Mouse (Mus musculus) MEL (cell line): Measurements from ENCODE around the gene Izumo4. TPM values are rescaled to one million over a fixed set of nuclear protein-coding genes. Genes with fewer than 3 reads are reported as not detected.

ENCODE experiments used
- DNase-seq: peaks from one replicate; pipeline ENCODE4 v3.0.0; 2011; ENCODE audit warnings: low read depth, low spot score
- H3K27ac ChIP-seq: 2 replicates; pipeline ENCODE4 v1.5.1; 2012; ENCODE audit warnings: low read depth, mild to moderate bottlenecking, control low read depth, low read length, moderate library complexity; ENCODE audit not compliant: control insufficient read depth
- H3K27me3 ChIP-seq, 2 experiments: fragments of 150-350 bp in 1 of 2; sonication (generic) in 1 of 2; 2 replicates each; pipeline ENCODE4 v1.6.1; 2012; ENCODE audit warnings: low read length in 2 of 2, mild to moderate bottlenecking in 2 of 2, improper control_type of control experiment in 1 of 2, moderate library complexity in 1 of 2; ENCODE audit not compliant: insufficient read depth in 2 of 2, control insufficient read depth in 1 of 2
- H3K36me3 ChIP-seq, 2 experiments: 2 replicates each; pipeline ENCODE4 v1.6.1; 2012 to 2014; ENCODE audit warnings: low read length in 2 of 2, improper control_type of control experiment in 1 of 2, inconsistent platforms in 1 of 2, mild to moderate bottlenecking in 1 of 2; ENCODE audit not compliant: insufficient read depth in 2 of 2, control insufficient read depth in 1 of 2
- H3K4me1 ChIP-seq, 2 experiments: fragments of 150-350 bp in 1 of 2; sonication (generic) in 1 of 2; 2 replicates each; pipeline ENCODE4 v1.6.1; 2012; ENCODE audit warnings: low read length in 2 of 2, improper control_type of control experiment in 1 of 2, mild to moderate bottlenecking in 1 of 2; ENCODE audit not compliant: insufficient read depth in 2 of 2, control insufficient read depth in 1 of 2
- H3K4me3 ChIP-seq, 2 experiments: fragments of 150-350 bp in 1 of 2; sonication (generic) in 1 of 2; 2 replicates each; pipeline ENCODE4 v1.5.1; 2012; ENCODE audit warnings: low read depth in 2 of 2, low read length in 2 of 2, mild to moderate bottlenecking in 2 of 2, moderate library complexity in 2 of 2, control low read depth in 1 of 2, improper control_type of control experiment in 1 of 2; ENCODE audit not compliant: control insufficient read depth in 1 of 2, insufficient read depth in 1 of 2
- H3K79me2 ChIP-seq: 2 replicates; pipeline ENCODE4 v1.6.1; 2012; ENCODE audit warnings: mild to moderate bottlenecking, low read length, moderate library complexity; ENCODE audit not compliant: control insufficient read depth, poor library complexity, insufficient read depth
- H3K9ac ChIP-seq: 2 replicates; pipeline ENCODE4 v1.6.1; 2012; ENCODE audit warnings: low read depth, mild to moderate bottlenecking, control low read depth, low read length, moderate library complexity; ENCODE audit not compliant: control insufficient read depth, poor library complexity, severe bottlenecking
- H3K9me3 ChIP-seq: fragments of 150-350 bp; sonication (generic); replicated peaks from 2 replicates; pipeline ENCODE4 v1.6.1; 2012; ENCODE audit warnings: mild to moderate bottlenecking, low read length, improper control_type of control experiment, moderate library complexity; ENCODE audit not compliant: insufficient read depth
- CHD1 ChIP-seq: IDR thresholded peaks from 2 replicates; pipeline ENCODE4 v1.6.1; 2012; ENCODE audit warnings: low read depth, mild to moderate bottlenecking, inconsistent platforms, low read length, improper control_type of control experiment
- CHD2 ChIP-seq: IDR thresholded peaks from 2 replicates; pipeline ENCODE4 v1.6.1; 2011; ENCODE audit warnings: low read length, improper control_type of control experiment
- CTCF ChIP-seq, 3 experiments: IDR thresholded peaks in 2 of 3; conservative IDR thresholded peaks in 1 of 3; 2 replicates each; pipeline ENCODE4 v1.5.1; 2011 to 2012; ENCODE audit warnings: low read length in 3 of 3, low read depth in 2 of 3, mild to moderate bottlenecking in 2 of 3, improper control_type of control experiment in 1 of 3, inconsistent platforms in 1 of 3, mixed read lengths in 1 of 3, moderate library complexity in 1 of 3; ENCODE audit not compliant: control insufficient read depth in 1 of 3, insufficient read depth in 1 of 3, poor library complexity in 1 of 3, severe bottlenecking in 1 of 3
- ELF1 ChIP-seq: IDR thresholded peaks from 2 replicates; pipeline ENCODE4 v1.6.1; 2014; ENCODE audit warnings: low read depth, mild to moderate bottlenecking, inconsistent platforms, low read length, improper control_type of control experiment, moderate library complexity
- GABPA ChIP-seq: IDR thresholded peaks from 2 replicates; pipeline ENCODE4 v1.6.1; 2012; ENCODE audit warnings: low read depth, mild to moderate bottlenecking, inconsistent platforms, low read length, improper control_type of control experiment, moderate library complexity
- HCFC1 ChIP-seq: IDR thresholded peaks from 2 replicates; pipeline ENCODE4 v1.6.1; 2012; ENCODE audit warnings: low read depth, mild to moderate bottlenecking, inconsistent platforms, low read length, improper control_type of control experiment, moderate library complexity
- KAT2A ChIP-seq: conservative IDR thresholded peaks from 2 replicates; pipeline ENCODE4 v1.6.1; 2012; ENCODE audit warnings: low read depth, low read length, improper control_type of control experiment, inconsistent platforms
- MAFK ChIP-seq: IDR thresholded peaks from 2 replicates; pipeline ENCODE4 v1.6.1; 2011; ENCODE audit warnings: low read depth, mild to moderate bottlenecking, low read length, improper control_type of control experiment, borderline replicate concordance
- MAX ChIP-seq: IDR thresholded peaks from 2 replicates; pipeline ENCODE4 v1.6.1; 2011; ENCODE audit warnings: low read length, improper control_type of control experiment
- MAZ ChIP-seq: IDR thresholded peaks from 2 replicates; pipeline ENCODE4 v1.6.1; 2012; ENCODE audit warnings: low read depth, mild to moderate bottlenecking, inconsistent platforms, low read length, improper control_type of control experiment
- MEF2A ChIP-seq: IDR thresholded peaks from 2 replicates; pipeline ENCODE4 v1.6.1; 2014; ENCODE audit warnings: low read depth, mild to moderate bottlenecking, inconsistent platforms, low read length, improper control_type of control experiment; ENCODE audit not compliant: poor library complexity, insufficient replicate concordance, severe bottlenecking; ENCODE audit errors: extremely low read depth
- MXI1 ChIP-seq: IDR thresholded peaks from 2 replicates; pipeline ENCODE4 v1.6.1; 2011; ENCODE audit warnings: mild to moderate bottlenecking, low read depth, low read length, improper control_type of control experiment
- MYB ChIP-seq: IDR thresholded peaks from 2 replicates; pipeline ENCODE4 v1.6.1; 2011; ENCODE audit warnings: mild to moderate bottlenecking, low read depth, low read length, improper control_type of control experiment
- MYC ChIP-seq: IDR thresholded peaks from 2 replicates; pipeline ENCODE4 v1.6.1; 2011; ENCODE audit warnings: low read depth, mild to moderate bottlenecking, low read length, improper control_type of control experiment, moderate library complexity
- NELFE ChIP-seq: IDR thresholded peaks from 2 replicates; pipeline ENCODE4 v1.6.1; 2011; ENCODE audit warnings: low read depth, low read length, improper control_type of control experiment
- NRF1 ChIP-seq: IDR thresholded peaks from 2 replicates; pipeline ENCODE4 v1.6.1; 2014; ENCODE audit warnings: low read depth, mild to moderate bottlenecking, inconsistent platforms, low read length, improper control_type of control experiment, moderate library complexity; ENCODE audit not compliant: poor library complexity, insufficient read depth, severe bottlenecking
- POLR2A ChIP-seq, 2 experiments: IDR thresholded peaks; 2 replicates each; pipeline ENCODE4 v1.6.1; 2011 to 2012; ENCODE audit warnings: low read length in 2 of 2, mild to moderate bottlenecking in 2 of 2, control low read depth in 1 of 2, improper control_type of control experiment in 1 of 2, low read depth in 1 of 2, moderate library complexity in 1 of 2; ENCODE audit not compliant: control insufficient read depth in 1 of 2, insufficient read depth in 1 of 2, poor library complexity in 1 of 2
- POLR2AphosphoS2 ChIP-seq: IDR thresholded peaks from 2 replicates; pipeline ENCODE4 v1.6.1; 2011; ENCODE audit warnings: low read length, improper control_type of control experiment
- POLR2AphosphoS5 ChIP-seq: IDR thresholded peaks from 2 replicates; pipeline ENCODE4 v1.6.1; 2012; ENCODE audit warnings: low read depth, borderline replicate concordance, mild to moderate bottlenecking, inconsistent platforms, low read length, moderate library complexity, mixed read lengths
- RAD21 ChIP-seq: IDR thresholded peaks from 2 replicates; pipeline ENCODE4 v1.6.1; 2011; ENCODE audit warnings: mild to moderate bottlenecking, low read depth, low read length, improper control_type of control experiment
- SIN3A ChIP-seq: IDR thresholded peaks from 2 replicates; pipeline ENCODE4 v1.6.1; 2012; ENCODE audit warnings: low read length, improper control_type of control experiment, inconsistent platforms
- TAL1 ChIP-seq: IDR thresholded peaks from 2 replicates; pipeline ENCODE4 v1.6.1; 2012; ENCODE audit warnings: mild to moderate bottlenecking, inconsistent platforms, low read length, moderate library complexity, mixed read lengths
- TBP ChIP-seq: IDR thresholded peaks from 2 replicates; pipeline ENCODE4 v1.8.0; 2011; ENCODE audit warnings: low read depth, low read length, improper control_type of control experiment
- TCF12 ChIP-seq: IDR thresholded peaks from 2 replicates; pipeline ENCODE4 v1.6.1; 2014; ENCODE audit warnings: low read depth, mild to moderate bottlenecking, inconsistent platforms, low read length, improper control_type of control experiment, moderate library complexity
- UBTF ChIP-seq: IDR thresholded peaks from 2 replicates; pipeline ENCODE4 v1.6.1; 2012; ENCODE audit warnings: low read depth, mild to moderate bottlenecking, inconsistent platforms, low read length, improper control_type of control experiment, moderate library complexity, borderline replicate concordance; ENCODE audit not compliant: insufficient read depth
- USF1 ChIP-seq: IDR thresholded peaks from 2 replicates; pipeline ENCODE4 v1.6.1; 2014; ENCODE audit warnings: low read depth, mild to moderate bottlenecking, inconsistent platforms, low read length, improper control_type of control experiment, moderate library complexity
- USF2 ChIP-seq, 2 experiments: IDR thresholded peaks; 2 replicates each; pipeline ENCODE4 v1.6.1; 2011 to 2012; ENCODE audit warnings: improper control_type of control experiment in 2 of 2, low read length in 2 of 2, borderline replicate concordance in 1 of 2, inconsistent platforms in 1 of 2, low read depth in 1 of 2, mild to moderate bottlenecking in 1 of 2; ENCODE audit not compliant: insufficient read depth in 1 of 2
- ZC3H11A ChIP-seq: IDR thresholded peaks from 2 replicates; pipeline ENCODE4 v1.6.1; 2012; ENCODE audit warnings: low read depth, mild to moderate bottlenecking, inconsistent platforms, low read length, improper control_type of control experiment
- polyA plus RNA-seq, 2 experiments: library from polyadenylated mRNA; stranded (reverse) in 1 of 2; unstranded in 1 of 2; fragments of >175 nt in 1 of 2; fragments of >200 nt in 1 of 2; gene quantifications; 2 replicates each; pipeline versions ENCODE4 v1.2.1 to v1.2.4; 2012; ENCODE audit warnings: low replicate concordance in 2 of 2, low read depth in 1 of 2; ENCODE audit not compliant: insufficient read length in 2 of 2, insufficient read depth in 1 of 2, missing spikeins in 1 of 2
- total RNA-seq: library from RNA; depleted of rRNA; stranded (reverse); fragments of 300-350 nt; gene quantifications from 2 replicates; pipeline ENCODE4 v1.2.3, GENCODE M21; 2012

Gene Izumo4
- total and polyA plus RNA-seq, 3 experiments: 1.0 to 3.8 TPM; not detected in 1

GRCm38 (mm10) chr10:80741634-80742179 lies 39.7 kb downstream of the Izumo4 start:
- H3K4me1 ChIP-seq: peaks cover 0 to 22% of the 10 kb centered on the region in 2 experiments; a peak in 2 of 4 replicates
- peak overlapping the region; percentile 84 for H3K9ac ChIP-seq
- no peak for DNase-seq

GRCm38 (mm10) chr10:80742180-80742978 lies 40.4 kb downstream of the Izumo4 start, which contains the start of gene Ap3d1:
Gene Ap3d1 (minus strand): TSS chr10:80742264.
- H3K27ac ChIP-seq: 0 out of 2 replicates have a peak within 1 kb of the TSS, but pooled peaks have one; percentile 19
- TF ChIP-seq CHD1 (no peak), TBP (0 out of 2 replicates have a peak, but pooled peaks have one; percentile 43), USF2 (IDR thresholded peaks at IDR 0.05; ENCODE audit: borderline replicate concordance in 1 of 2, insufficient read depth in 1 of 2, low read depth in 1 of 2, low read length in 2 of 2) (peak in 1 of 2 experiments; percentile 68; a peak in 2 of 4 replicates), MAFK (no peak), POLR2A (IDR thresholded peaks at IDR 0.05; ENCODE audit: control insufficient read depth in 1 of 2, insufficient read depth in 1 of 2, low read depth in 1 of 2, low read length in 2 of 2, poor library complexity in 1 of 2) (peak in 1 of 2 experiments; percentile 64; a peak in 1 of 4 replicates), MEF2A (no peak), MXI1 (peak; percentile 99), MAZ (peak; percentile 44; the same call in 1 of the 2 replicates), RAD21 (peak; percentile 13; the same call in 1 of the 2 replicates), CHD2 (no peak), HCFC1 (peak; percentile 83), TCF12 (peak; percentile 32; the same call in 1 of the 2 replicates), POLR2AphosphoS2 (peak; percentile 68; the same call in 1 of the 2 replicates), MYC (peak; percentile 79), MAX (peak; percentile 90), SIN3A (peak; percentile 93), ELF1 (peak; percentile 92), CTCF (IDR thresholded peaks at IDR 0.05 in 2 of 3, conservative IDR thresholded peaks at IDR 0.05 in 1 of 3; ENCODE audit: control insufficient read depth in 1 of 3, insufficient read depth in 1 of 3, low read depth in 2 of 3, low read length in 3 of 3, poor library complexity in 1 of 3, severe bottlenecking in 1 of 3) (peak in 1 of 3 experiments; percentile 30; a peak in 2 of 6 replicates), NELFE (peak; percentile 70), KAT2A (no peak; the same call in 1 of the 2 replicates), ZC3H11A (no peak), GABPA (no peak), MYB (no peak), NRF1 (peak; percentile 44; the same call in 1 of the 2 replicates), USF1 (peak; percentile 94), TAL1 (no peak)
- H3K9me3 ChIP-seq: no peaks in the 10 kb centered on the region
- peaks cover 0 to 4% of the 10 kb centered on the region in 2 experiments; a peak in 2 of 4 replicates for H3K36me3 ChIP-seq
- peak within 1 kb of the TSS; percentile 84 for H3K9ac ChIP-seq
- H3K4me1 ChIP-seq: peaks cover 0 to 20% of the 10 kb centered on the region in 2 experiments; a peak in 2 of 4 replicates
- H3K27me3 ChIP-seq: no peaks in the 10 kb centered on the region
- DNase-seq: peak; percentile 100
- peak within 1 kb of the TSS; percentile 83 to 97 for H3K4me3 ChIP-seq
- peaks cover 37% of the 10 kb centered on the region for H3K79me2 ChIP-seq

More at GRCm38 (mm10) chr10:80741634-80742179, 39.7 kb downstream of the Izumo4 start:
- H3K27me3 ChIP-seq: no peaks in the 10 kb centered on the region
- H3K36me3 ChIP-seq: peaks cover 0 to 4% of the 10 kb centered on the region in 2 experiments; a peak in 2 of 4 replicates
- 0 out of 2 replicates have a peak, but pooled peaks have one; percentile 31 for TF ChIP-seq UBTF
- TF ChIP-seq POLR2AphosphoS5: no peak
- no peak for TF ChIP-seq NELFE
- 0 out of 2 replicates have a peak overlapping the region, but pooled peaks have one; percentile 19 for H3K27ac ChIP-seq
- peaks cover 40% of the 10 kb centered on the region for H3K79me2 ChIP-seq
- peak overlapping the region; percentile 83 to 97 for H3K4me3 ChIP-seq
- no peaks in the 10 kb centered on the region for H3K9me3 ChIP-seq
